Mouse (Mus musculus) cortical plate, adult 2 months (tissue): ENCODE measurements around the gene Praf2.
"Not testable (repeated sequence)": the region's sequence is repeated elsewhere in the genome, so short reads cannot be mapped to it uniquely, and the experiment has no call there.

Experiments used
- CTCF ChIP-seq: fragments of 200-500 bp; IDR thresholded peaks from 2 replicates; pipeline ENCODE4 v1.5.1; 2011; ENCODE audit warnings: mild to moderate bottlenecking, control low read depth, low read length; ENCODE audit not compliant: insufficient read depth; ENCODE audit errors: extremely low read depth
- POLR2A ChIP-seq: fragments of 200-500 bp; IDR thresholded peaks from 2 replicates; pipeline ENCODE4 v1.6.1; 2011; ENCODE audit warnings: mild to moderate bottlenecking, low read length, control low read depth; ENCODE audit not compliant: insufficient read depth; ENCODE audit errors: extremely low read depth

DNA sequence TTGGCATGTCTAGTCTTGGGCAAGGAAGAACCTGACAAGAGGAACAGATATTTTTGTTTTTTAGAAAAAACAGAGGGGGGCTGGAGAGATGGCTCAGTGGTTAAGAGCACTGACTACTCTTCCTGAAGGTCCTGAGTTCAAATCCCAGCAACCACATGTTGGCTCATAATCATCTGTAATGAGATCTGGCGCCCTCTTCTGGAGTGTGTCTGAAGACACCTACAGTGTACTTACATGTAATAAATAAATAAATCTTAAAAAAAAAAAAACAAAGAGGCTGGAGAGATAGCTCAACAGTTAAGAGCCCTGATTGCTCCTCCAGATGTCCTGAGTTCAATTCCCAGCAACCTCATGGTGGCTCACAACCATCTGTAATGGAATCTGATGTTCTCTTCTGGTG lies 12.2 kb upstream of the Praf2 start:
- TF ChIP-seq CTCF, POLR2A: not testable (repeated sequence)
